In the genomic region with DNA sequence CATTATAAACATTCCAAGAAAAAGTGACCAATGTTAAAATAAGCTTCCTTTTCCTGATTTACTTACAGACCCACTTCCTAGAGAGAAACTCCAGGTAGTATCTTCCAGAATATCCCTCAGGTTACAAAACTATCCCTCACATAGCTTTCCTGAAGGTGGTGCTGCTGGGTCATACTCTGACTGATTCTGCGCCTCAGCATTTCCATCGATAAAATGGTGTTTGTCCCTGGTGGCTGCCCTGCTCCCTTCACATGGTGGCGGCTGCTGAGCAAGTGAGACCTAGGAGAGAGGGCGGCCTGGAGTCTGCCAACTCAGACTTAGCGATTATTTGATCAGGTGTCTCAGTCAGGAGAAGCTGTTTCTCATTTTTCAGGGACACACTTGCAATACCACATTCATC, we compare ENCODE assay signal across 11 mouse cellular contexts.
DNase-seq lines count a peak whose midpoint lies in the region; ATAC-seq and TF ChIP-seq lines count a peak whose summit lies in the region.
"Had no signal": no experiment of that assay in that cellular context is flagged by ENCODE, and none has a peak within 500 bp of the region (broad histone marks: within the 10 kb centered on the region; RNA-seq: fewer than 3 reads in every experiment).

No protein-coding gene starts in this region.

- 54% methylated on average over 5 of the region's 5 CpGs for WGBS in forebrain, embryonic 14.5 days
- 60% methylated on average over 5 of the region's 5 CpGs for WGBS in forebrain, embryonic 12.5 days
- WGBS in limb, embryonic 10.5 days, result 60% methylated on average over 5 of the region's 5 CpGs

- peak; percentile 68 for TF ChIP-seq CTCF in Patski (IDR thresholded peaks at IDR 0.05)

- H3K36me3 ChIP-seq in forebrain, embryonic 14.5 days (ENCODE audit: control insufficient read depth, insufficient read depth, low read length), result no peaks in the 10 kb centered on the region
- no peaks in the 10 kb centered on the region for H3K36me3 ChIP-seq in forebrain, embryonic 12.5 days (replicated peaks)
- H3K36me3 ChIP-seq in limb, embryonic 10.5 days, result no peaks in the 10 kb centered on the region

- H3K27ac ChIP-seq in forebrain, embryonic 14.5 days (ENCODE audit: low read depth, low read length), result no peak overlapping the region
- no peak overlapping the region for H3K27ac ChIP-seq in forebrain, embryonic 12.5 days
- no peak overlapping the region for H3K27ac ChIP-seq in limb, embryonic 10.5 days
- H3K27ac ChIP-seq: macrophage had no signal

- no peak overlapping the region for H3K4me2 ChIP-seq in forebrain, embryonic 14.5 days (ENCODE audit: low read length)
- H3K4me2 ChIP-seq in forebrain, embryonic 12.5 days, result no peak overlapping the region

- H3K4me1 ChIP-seq in forebrain, embryonic 14.5 days (ENCODE audit: control insufficient read depth, insufficient read depth, low read length), result no peaks in the 10 kb centered on the region
- H3K4me1 ChIP-seq in forebrain, embryonic 12.5 days, result no peaks in the 10 kb centered on the region
- H3K4me1 ChIP-seq in limb, embryonic 10.5 days, result peaks cover 11% of the 10 kb centered on the region

- H3K9ac ChIP-seq in forebrain, embryonic 14.5 days (ENCODE audit: low read length), result no peak overlapping the region
- H3K9ac ChIP-seq in forebrain, embryonic 12.5 days, result no peak overlapping the region

- POLR2A ChIA-PET in Patski (lab: Charles Lee), result interaction anchor here (0.6 kb wide), 1 partner anchor 51 kb away, joined by 3 read pairs; no protein-coding TSS in a partner anchor

- H3K4me3 ChIP-seq in forebrain, embryonic 14.5 days (ENCODE audit: low read depth, low read length), result no peak overlapping the region
- H3K4me3 ChIP-seq in forebrain, embryonic 12.5 days (replicated peaks), result no peak overlapping the region
- H3K4me3 ChIP-seq in limb, embryonic 10.5 days, result no peak overlapping the region

- CTCF ChIA-PET in Patski (lab: Charles Lee), result interaction anchor here (1.1 to 1.9 kb wide), 6 partner anchors 11 to 320 kb away, joined by 3 to 8 read pairs (median 4); a partner anchor contains a TSS

- no peak for ATAC-seq in forebrain, embryonic 14.5 days
- ATAC-seq in forebrain, embryonic 12.5 days (ENCODE audit: low FRiP score), result no peak
- ATAC-seq in Patski, result no peak
- ATAC-seq: forebrain, embryonic 16.5 days had no signal

- peak; percentile 32 for DNase-seq in forebrain, embryonic 14.5 days (ENCODE audit: low spot score)
- peak; percentile 14 to 44 for DNase-seq in layer of hippocampus, postnatal 10 days (ENCODE audit: low spot score in 2 of 2)
- no peak for DNase-seq in layer of hippocampus, adult 9-10 months (ENCODE audit: low spot score)
- no peak for DNase-seq in Patski (ENCODE audit: low read depth, low spot score)
- peak; percentile 31 for DNase-seq in limb, embryonic 10.5 days (ENCODE audit: low spot score)
- no peak for DNase-seq in thymus, postnatal 0 days (ENCODE audit: low spot score)
- DNase-seq in testis, postnatal 14 days (ENCODE audit: low spot score), result no peak

- H3K27me3 ChIP-seq in forebrain, embryonic 14.5 days (replicated peaks; ENCODE audit: control insufficient read depth, insufficient read depth, low read length), result no peaks in the 10 kb centered on the region
- H3K27me3 ChIP-seq in forebrain, embryonic 12.5 days, result no peaks in the 10 kb centered on the region
- H3K27me3 ChIP-seq in Patski, result no peaks in the 10 kb centered on the region
- H3K27me3 ChIP-seq in limb, embryonic 10.5 days (ENCODE audit: low read depth, poor library complexity, severe bottlenecking), result no peaks in the 10 kb centered on the region
- H3K27me3 ChIP-seq: CH12.LX had no signal

- H3K9me3 ChIP-seq in forebrain, embryonic 14.5 days (replicated peaks; ENCODE audit: control insufficient read depth, low read length), result no peaks in the 10 kb centered on the region
- H3K9me3 ChIP-seq in forebrain, embryonic 12.5 days, result no peaks in the 10 kb centered on the region
- no peaks in the 10 kb centered on the region for H3K9me3 ChIP-seq in limb, embryonic 10.5 days (replicated peaks)

- in situ Hi-C loops in Patski (cut with MboI; ENCODE audit: low pct_unique_long_range_greater_than_20kb), result loop anchor here (5.0 kb wide), 1 partner anchor 314 kb away; a partner anchor contains a TSS

Comparison
In these comparisons a context has a peak if more than half of its experiments do, and no peak if none do; other contexts are left out.
1. DNase-seq: peak in forebrain, embryonic 14.5 days (single experiment), layer of hippocampus, postnatal 10 days (2 of 2) and limb, embryonic 10.5 days (single experiment); none in layer of hippocampus, adult 9-10 months (single experiment), Patski (single experiment), thymus, postnatal 0 days (single experiment) and testis, postnatal 14 days (single experiment).